Mouse (Mus musculus) heart, postnatal 0 days (tissue): ENCODE data around the gene Itpr1.

Source experiments
- CTCF ChIP-seq: IDR thresholded peaks from 2 replicates; pipeline ENCODE4 v1.5.1; 2016; ENCODE audit warnings: antibody characterized with exemption, control low read depth, low read depth
- EP300 ChIP-seq: IDR thresholded peaks from 2 replicates; pipeline ENCODE4 v1.6.1; 2016; ENCODE audit warnings: antibody characterized with exemption, low read depth

- no peak for TF ChIP-seq CTCF
- no peak for TF ChIP-seq EP300
These were observed 350.1 kb downstream of the Itpr1 start for GRCm38 (mm10) chr6:108562971-108563370.
